Mouse (Mus musculus): ENCODE measurements around the gene Mthfsd.
"Not testable (repeated sequence)": the region's sequence is repeated elsewhere in the genome, so short reads cannot be mapped to it uniquely, and the experiment has no call there.

The Mthfsd gene

GRCm38 (mm10) chr8:121107668-121108656, at the start of gene Mthfsd:
TSS of gene Mthfsd (minus strand) at chr8:121108392.
- peak; percentile 98 for DNase-seq (ENCODE audit: low spot score)

GRCm38 (mm10) chr8:121156990-121157491, 48.8 kb upstream of the Mthfsd start:
- DNase-seq (ENCODE audit: low spot score), result no peak

- DNase-seq (ENCODE audit: low spot score), result no peak
Observed at GRCm38 (mm10) chr8:121152394-121152793, 44.2 kb upstream of the Mthfsd start.

GRCm38 (mm10) chr8:121148573-121149083, 40.4 kb upstream of the Mthfsd start:
- DNase-seq (ENCODE audit: low spot score), result no peak

GRCm38 (mm10) chr8:121145457-121146134, 37.4 kb upstream of the Mthfsd start:
- not testable (repeated sequence) for DNase-seq (ENCODE audit: low spot score)

- DNase-seq (ENCODE audit: low spot score), result no peak
Observed at GRCm38 (mm10) chr8:121136856-121137255, 28.7 kb upstream of the Mthfsd start.

GRCm38 (mm10) chr8:121134512-121134911, 26.3 kb upstream of the Mthfsd start:
- DNase-seq (ENCODE audit: low spot score), result no peak

GRCm38 (mm10) chr8:121134102-121134501, 25.9 kb upstream of the Mthfsd start:
- DNase-seq (ENCODE audit: low spot score), result no peak

GRCm38 (mm10) chr8:121132961-121133513, 24.8 kb upstream of the Mthfsd start:
- DNase-seq (ENCODE audit: low spot score), result no peak

GRCm38 (mm10) chr8:121130522-121130921, 22.3 kb upstream of the Mthfsd start:
- peak; percentile 71 for DNase-seq (ENCODE audit: low spot score)

- DNase-seq (ENCODE audit: low spot score), result no peak
Observed at GRCm38 (mm10) chr8:121129265-121129940, 21.2 kb upstream of the Mthfsd start.

- no peak for DNase-seq (ENCODE audit: low spot score)
Observed at GRCm38 (mm10) chr8:121128531-121129264, 20.5 kb upstream of the Mthfsd start.

- DNase-seq (ENCODE audit: low spot score), result no peak
Observed at GRCm38 (mm10) chr8:121127756-121128375, 19.7 kb upstream of the Mthfsd start, which contains the start of gene Foxl1. TSS of gene Foxl1 (plus strand) at chr8:121127940.

- DNase-seq (ENCODE audit: low spot score), result no peak
Observed at GRCm38 (mm10) chr8:121127291-121127701, 19.1 kb upstream of the Mthfsd start.

GRCm38 (mm10) chr8:121126694-121127093, 18.5 kb upstream of the Mthfsd start:
- DNase-seq (ENCODE audit: low spot score), result no peak

- DNase-seq (ENCODE audit: low spot score), result no peak
Observed at GRCm38 (mm10) chr8:121126191-121126590, 18.0 kb upstream of the Mthfsd start.

- peak; percentile 80 for DNase-seq (ENCODE audit: low spot score)
Observed at GRCm38 (mm10) chr8:121125311-121125876, 17.2 kb upstream of the Mthfsd start.

GRCm38 (mm10) chr8:121124547-121125239, 16.5 kb upstream of the Mthfsd start:
- no peak for DNase-seq (ENCODE audit: low spot score)

GRCm38 (mm10) chr8:121123113-121123512, 14.9 kb upstream of the Mthfsd start:
- DNase-seq (ENCODE audit: low spot score), result no peak
